Mouse (Mus musculus) CD4-positive, CD25-positive, alpha-beta regulatory T cell, adult 2 months (primary cell): ENCODE results near the gene Hmgxb4.
A peak's percentile ranks its signal among the peaks of the same experiment; 100 is the strongest.

Source experiments
- DNase-seq: peaks from one replicate; pipeline ENCODE4 v3.0.0-alpha.2; 2012; ENCODE audit warnings: low read depth, low spot score

Hmgxb4 gene

DNA sequence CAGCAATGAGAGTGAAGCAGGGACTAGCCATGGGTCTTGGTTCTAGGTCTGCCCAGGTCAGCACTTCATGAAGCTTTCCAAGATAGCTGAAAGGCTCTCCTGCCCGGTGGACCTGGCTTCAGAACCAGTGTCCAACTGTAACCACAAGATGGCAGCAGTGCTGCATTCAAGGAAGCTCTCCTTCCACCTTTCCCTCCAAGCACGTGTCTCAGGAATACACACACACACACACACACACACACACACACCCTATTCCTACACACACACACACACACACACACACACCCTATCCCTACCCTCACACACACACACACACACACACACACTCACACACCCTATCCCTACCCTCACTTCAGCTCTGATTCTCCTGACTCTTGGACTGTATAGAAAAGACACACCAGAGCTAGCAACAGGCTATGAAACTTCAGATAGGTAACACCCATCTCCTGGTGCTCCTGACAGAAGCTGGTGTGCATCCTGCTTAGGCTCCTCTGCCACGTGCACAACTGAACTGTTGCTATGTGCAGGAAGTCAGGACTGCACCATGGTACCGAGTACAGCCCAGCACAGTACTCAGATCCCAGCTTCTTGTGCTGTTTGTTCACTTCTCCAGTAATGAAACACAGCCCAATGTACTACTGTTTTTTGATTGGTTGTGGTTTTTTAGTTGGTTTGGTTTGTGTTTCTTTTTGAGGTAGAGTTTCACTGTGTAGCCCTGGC lies 78.6 kb downstream of the Hmgxb4 start:
- DNase-seq, result peak; percentile 84

DNA sequence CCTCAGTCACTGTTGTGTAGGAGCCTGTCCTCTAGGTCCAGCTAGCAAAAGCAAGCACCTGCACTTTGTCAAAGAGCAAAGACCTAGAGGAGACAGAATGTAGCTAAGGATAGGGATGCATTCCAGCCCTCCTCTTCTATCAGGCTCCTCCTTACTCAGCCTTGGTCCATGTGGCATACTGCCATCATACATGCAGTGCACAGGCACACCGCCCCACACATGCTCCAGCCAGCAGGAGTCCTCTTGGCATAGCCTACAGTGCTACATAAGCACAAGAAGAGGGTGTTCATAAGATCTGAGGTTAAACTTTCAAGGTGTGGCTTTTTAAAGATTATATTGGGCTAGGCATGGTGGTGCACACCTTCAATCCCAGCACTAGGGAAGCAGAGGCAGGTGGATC lies 81.7 kb downstream of the Hmgxb4 start:
- DNase-seq, result no peak

DNA sequence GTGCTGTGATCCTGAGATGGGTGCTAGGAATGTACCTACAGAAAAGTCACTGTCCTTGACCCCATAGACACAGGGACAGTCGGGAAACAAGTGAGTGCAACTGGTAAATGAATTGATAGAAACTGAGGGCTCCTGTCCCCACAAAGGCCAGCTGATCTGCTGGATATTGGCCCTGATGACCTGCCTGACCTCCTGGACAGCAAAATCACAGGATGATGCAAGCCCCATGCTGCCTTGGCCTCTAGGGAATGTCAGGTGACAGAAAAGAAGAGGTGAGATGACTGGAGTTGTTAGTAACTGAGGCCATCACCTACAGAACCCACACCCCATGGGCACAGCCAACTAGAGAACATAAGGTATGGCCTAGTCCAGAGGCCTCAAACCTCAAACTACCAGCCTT lies 85.1 kb downstream of the Hmgxb4 start:
- DNase-seq, result no peak

DNA sequence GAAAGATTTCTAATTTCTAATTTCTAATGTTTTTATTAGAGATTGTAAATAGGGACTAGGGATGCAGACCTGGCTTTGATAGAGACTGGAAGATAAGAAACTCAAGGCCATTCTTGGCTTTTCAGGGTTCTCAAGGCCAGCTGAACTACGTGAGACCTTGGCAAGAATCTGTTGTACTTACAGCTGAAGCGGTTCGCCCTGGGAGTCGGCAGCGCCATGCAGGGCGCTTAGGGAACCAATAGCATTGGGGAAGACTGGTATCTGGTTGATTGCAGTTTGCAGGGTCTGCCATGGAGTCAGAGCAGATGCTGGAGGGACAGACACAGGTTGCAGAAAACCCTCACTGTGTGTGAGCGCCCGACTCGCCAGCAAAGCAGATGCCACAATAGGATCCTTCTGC lies 85.7 kb downstream of the Hmgxb4 start:
- DNase-seq, result no peak
